Mouse (Mus musculus): Measurements from ENCODE around the gene Rplp2.
A peak's percentile ranks its signal among the peaks of the same experiment; 100 is the strongest.

The Rplp2 gene

GRCm38 (mm10) chr7:141466607-141467148 lies 19.5 kb downstream of the Rplp2 start:
- no peak for DNase-seq (ENCODE audit: low read depth, low spot score)

- DNase-seq (ENCODE audit: low read depth, low spot score): peak; percentile 84
Observed at GRCm38 (mm10) chr7:141467230-141468030, 20.3 kb downstream of the Rplp2 start, which contains the start of gene Cd151. Cd151 (plus strand) TSS chr7:141467392.

- DNase-seq (ENCODE audit: low read depth, low spot score): no peak
Observed at GRCm38 (mm10) chr7:141468164-141468521, 21.0 kb downstream of the Rplp2 start.

DNA sequence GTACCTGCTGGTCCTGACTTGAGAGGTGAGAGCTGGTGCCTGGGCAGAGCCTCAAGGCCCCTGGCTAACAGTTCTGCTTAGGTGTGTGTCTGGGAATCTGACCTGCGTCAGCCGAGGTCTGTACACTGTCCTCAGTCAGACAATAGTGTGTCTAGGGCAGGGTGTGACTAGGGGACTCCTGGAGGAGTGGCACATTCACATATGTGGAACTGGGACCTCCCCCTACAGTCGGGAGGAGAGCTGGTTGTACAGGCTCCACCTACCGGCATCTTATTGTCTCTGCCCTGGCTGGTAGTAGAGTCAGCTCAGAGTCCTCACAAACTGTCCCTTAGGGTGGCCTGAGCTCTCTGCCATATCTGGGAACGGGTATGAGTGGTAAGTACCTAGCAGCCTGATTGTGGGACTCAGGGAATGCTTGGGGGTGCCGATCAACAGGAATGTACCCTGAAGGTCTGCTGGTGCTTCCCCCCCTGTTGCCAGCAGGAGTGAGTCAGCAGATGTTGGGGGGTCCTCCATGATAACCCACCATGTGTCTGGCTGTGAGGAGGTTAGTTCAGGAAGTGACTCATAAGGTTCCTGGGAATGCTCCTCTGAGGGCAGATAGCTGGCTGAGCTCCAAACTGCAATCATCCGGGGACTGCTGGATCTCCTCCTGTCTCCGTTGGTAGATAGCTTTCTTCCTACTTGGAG lies 21.5 kb downstream of the Rplp2 start:
- peak; percentile 72 for DNase-seq (ENCODE audit: low read depth, low spot score)

DNA sequence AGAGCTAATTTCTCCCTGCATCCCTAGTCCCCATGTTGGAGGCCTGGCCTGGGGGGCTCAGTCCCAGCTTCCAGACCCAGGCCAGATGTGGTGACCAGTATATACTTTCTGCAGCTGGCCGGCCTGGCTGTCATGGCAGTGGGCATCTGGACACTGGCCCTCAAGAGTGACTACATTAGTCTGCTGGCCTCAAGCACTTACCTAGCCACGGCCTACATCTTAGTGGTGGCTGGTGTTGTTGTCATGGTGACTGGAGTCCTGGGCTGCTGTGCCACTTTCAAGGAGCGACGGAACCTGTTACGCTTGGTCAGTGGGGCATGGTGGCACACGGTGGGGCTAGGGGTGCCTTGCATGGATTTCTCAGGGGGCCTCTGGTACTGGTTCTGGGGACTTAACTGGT lies 22.2 kb downstream of the Rplp2 start:
- no peak for DNase-seq (ENCODE audit: low read depth, low spot score)

GRCm38 (mm10) chr7:141469901-141470636 lies 22.9 kb downstream of the Rplp2 start:
- no peak for DNase-seq (ENCODE audit: low read depth, low spot score)

DNA sequence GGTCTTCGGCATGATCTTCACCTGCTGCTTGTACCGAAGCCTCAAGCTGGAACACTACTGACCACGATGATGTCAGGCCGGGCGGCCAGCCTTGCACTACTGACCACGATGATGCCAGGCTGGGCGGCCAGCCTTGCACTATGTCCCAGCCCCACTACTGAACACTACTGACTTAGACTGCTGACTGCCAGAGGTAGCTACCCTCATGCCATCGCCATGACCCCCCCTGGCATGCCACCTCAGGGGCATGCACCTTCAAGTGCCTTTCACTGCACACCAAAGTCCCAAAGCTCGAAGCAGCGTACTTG lies 23.4 kb downstream of the Rplp2 start:
- no peak for DNase-seq (ENCODE audit: low read depth, low spot score)

DNA sequence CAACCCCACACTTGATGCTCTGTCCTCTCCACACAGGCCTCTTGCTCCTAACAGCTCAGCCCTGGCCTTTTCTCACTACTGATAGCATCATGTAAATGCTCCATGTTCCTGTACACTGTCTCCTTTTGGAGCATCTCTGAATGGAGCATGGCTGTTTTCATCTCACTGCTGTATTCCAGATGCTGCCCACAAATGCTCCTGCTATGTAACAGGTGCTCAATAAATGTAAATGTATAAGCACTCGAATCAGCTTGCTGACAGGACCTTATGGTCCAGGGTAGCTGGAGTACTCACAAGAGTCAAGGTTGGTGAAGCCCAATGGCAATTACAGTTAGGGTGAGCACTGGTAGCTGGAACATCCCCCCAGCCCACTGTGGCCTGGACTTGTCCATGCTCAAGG lies 24.1 kb downstream of the Rplp2 start:
- no peak for DNase-seq (ENCODE audit: low read depth, low spot score)

GRCm38 (mm10) chr7:141472226-141472625 lies 25.1 kb downstream of the Rplp2 start:
- DNase-seq (ENCODE audit: low read depth, low spot score): no peak

DNA sequence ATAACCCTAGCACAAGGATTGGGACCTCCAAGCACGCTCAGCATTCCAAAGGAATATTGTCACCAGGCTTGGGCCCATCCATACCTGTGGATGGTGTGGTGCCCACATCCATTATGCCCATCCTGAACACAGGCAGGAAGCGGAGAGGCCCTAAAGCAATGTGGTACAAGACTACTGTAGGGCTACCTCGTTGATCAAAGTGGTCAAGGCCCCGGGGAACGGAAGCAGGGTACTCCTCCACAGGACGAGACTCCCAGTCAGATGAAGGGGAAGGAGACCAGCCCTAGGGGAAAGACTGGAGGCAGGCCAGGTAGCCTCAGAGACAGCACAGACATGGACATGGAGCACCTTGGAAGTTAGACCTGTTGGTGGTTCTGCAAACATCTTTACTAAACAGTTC lies 25.6 kb downstream of the Rplp2 start:
- DNase-seq (ENCODE audit: low read depth, low spot score): no peak

DNA sequence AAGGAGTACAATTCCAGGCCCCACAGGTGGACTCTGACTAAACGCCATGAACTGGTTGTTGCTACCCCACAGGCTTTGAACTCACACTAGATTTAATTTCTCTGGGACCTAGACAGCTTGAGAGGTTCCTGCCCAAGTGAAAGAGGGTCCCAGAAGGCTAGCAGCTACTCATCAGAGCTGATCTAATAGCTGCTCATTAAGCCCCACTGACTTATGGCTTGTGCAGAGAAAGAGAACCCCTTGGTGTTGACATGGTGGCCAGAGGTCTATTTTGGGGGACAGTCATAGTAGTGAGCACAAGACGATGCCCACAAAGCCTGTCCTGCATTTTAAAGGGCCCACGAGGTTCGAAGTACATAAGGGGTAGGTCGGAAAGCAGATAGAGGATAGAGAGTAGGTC lies 27.0 kb downstream of the Rplp2 start:
- no peak for DNase-seq (ENCODE audit: low read depth, low spot score)

DNA sequence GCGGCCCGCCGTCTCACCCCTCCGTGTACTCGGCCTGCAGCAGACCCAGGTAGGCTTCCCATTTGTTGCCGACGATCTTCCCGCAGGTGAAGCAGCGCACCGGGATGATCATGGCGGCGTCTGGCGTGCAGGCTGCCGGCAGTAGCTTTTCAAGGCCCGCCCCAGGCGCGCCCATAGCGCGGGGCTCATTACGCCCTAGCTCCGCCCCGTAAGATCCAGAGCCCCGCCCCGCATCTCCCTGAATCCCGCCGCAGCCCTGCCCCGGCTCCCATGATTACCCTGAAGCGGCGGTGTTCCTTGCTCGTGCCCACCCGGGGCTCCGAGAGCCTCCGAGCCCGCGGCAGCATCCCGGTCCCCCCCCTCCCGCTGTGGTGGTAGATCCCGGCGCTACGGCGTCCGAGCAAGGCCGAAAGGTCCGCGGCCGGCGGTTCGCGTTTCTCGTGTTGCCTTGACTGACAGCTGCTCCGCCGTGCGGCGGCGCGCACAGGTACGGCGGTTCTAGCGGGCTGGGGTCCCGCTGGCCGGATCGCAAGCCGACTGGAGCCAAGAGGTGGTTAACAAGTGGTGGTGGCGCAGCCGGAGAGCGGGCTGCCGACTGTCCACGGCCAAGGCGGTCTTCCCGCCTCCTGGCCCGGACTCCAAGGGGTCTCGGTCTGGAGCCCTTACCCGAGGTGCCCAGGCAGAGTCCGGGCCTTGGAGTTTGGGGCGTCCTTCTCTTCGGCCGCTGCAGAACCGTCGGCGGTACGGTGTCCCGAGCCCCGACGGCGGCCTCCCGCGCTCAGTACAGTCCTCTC lies 28.0 kb downstream of the Rplp2 start, which contains the start of the genes Polr2l and Tspan4:
Gene Polr2l, minus strand, starts transcription at position 122 of the 794 bp plus-strand sequence.
Gene Tspan4, plus strand, starts transcription at position 230 of the 794 bp plus-strand sequence.
- DNase-seq (ENCODE audit: low read depth, low spot score): peak; percentile 90

GRCm38 (mm10) chr7:141475805-141476158 lies 28.6 kb downstream of the Rplp2 start:
- no peak for DNase-seq (ENCODE audit: low read depth, low spot score)

DNA sequence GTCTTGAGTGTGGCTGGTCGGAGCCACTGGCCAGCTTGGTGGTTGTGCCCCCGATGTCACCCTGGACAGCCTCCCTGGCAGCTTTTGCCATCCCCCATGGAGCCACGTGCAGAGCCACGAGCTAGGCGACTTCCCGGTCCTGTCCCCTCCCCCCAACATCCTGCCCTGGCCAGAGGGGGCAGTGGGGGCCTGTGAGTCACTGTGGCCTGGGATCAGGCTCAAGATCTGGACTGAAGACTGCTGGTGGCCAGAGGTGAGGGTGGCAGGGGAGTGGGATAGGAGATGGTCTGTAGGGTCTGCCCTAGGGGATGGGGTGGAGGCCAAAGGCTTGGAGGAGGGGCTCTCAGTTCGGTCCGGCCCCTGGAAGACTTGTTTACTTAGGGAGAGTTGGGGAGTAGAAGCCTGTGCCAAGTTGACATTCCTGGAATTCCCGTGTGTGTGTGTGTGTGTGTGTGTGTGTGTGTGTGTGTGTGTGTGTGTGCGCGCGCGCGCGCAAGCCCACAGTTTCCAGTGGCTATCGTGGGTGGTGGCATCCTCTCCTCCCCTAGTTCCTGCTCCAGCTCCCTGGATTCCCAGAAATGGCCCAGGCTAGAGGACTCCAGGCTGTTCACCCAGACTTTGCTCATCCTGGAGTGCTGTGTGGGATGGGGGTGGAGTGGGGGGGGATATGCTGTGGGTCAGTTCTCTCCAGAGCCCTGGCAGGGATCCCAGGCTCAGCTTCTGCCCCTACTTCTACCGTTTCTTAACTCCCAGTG lies 29.2 kb downstream of the Rplp2 start:
- peak; percentile 45 for DNase-seq (ENCODE audit: low read depth, low spot score)

DNA sequence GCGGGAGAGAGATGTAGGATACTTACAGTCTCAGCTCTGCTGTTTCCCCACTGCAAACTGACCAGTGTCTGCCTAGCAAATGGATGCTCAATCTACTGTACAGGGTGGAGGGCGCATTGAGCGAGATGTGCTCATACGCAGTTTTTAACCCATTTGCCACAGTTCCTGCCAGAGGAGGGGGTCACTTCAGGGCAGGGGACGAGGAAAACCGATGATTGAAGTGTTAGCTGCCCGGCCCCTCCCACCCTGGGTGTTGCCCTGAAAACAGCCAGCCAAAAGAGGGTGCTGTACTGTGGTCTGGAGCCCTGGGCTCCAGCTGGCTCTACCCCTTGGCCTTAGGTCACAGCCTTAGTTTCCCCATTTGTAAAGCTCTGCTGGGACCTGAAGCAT lies 29.8 kb downstream of the Rplp2 start:
- DNase-seq (ENCODE audit: low read depth, low spot score): peak; percentile 23

- DNase-seq (ENCODE audit: low read depth, low spot score): no peak
Observed at GRCm38 (mm10) chr7:141477578-141478269, 30.6 kb downstream of the Rplp2 start.

GRCm38 (mm10) chr7:141478270-141478748 lies 31.1 kb downstream of the Rplp2 start:
- DNase-seq (ENCODE audit: low read depth, low spot score): no peak

DNA sequence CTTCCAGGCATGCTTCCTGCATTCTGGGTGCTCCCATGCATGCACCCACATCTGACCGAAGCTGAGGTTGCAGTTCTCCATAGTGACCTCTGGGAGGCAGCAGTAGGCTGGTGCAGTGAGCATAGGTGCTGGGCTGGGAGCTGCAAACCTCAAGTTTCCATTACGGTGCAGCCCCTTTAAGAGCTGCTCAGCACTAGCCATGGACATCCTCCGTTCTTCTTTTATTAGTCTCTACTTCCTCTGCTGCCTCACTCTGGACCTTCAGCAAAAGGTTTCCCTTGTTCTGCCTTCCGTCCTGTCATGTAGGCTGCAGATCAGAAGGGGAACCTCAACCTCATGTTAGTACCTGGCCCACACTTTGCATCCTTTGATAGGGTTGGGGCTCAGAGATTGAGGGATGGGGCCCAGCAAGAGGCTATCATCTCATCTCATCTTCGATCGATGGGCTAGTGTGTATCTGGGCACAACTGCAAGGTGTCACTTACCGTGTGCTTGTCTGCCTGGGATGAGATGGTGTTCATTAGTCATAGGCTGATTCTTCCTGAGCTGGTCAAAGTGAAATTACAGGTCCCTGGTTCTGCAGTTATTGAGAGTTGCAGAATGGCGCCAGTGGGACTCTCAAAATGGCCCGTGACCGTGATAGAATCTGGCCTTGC lies 33.8 kb downstream of the Rplp2 start:
- peak; percentile 92 for DNase-seq (ENCODE audit: low read depth, low spot score)

All from CD4-positive, CD25-positive, alpha-beta regulatory T cell, adult 2 months (primary cell).